Mouse (Mus musculus) intestine, embryonic 15.5 days (tissue): ENCODE results near the gene Tmem219. TPM values are rescaled to one million over a fixed set of nuclear protein-coding genes. Genes with fewer than 3 reads are reported as not detected.

Experiments used
- ATAC-seq: fragments of 200-750 bp; cut with Nextera tagmentation; 2 replicates; pipeline ENCODE4 v1.8.0; 2017; ENCODE audit warnings: moderate TSS enrichment, moderate library complexity
- H3K27ac ChIP-seq: fragments of 300-500 bp; sonication (generic); 2 replicates; pipeline ENCODE4 v1.5.1; 2015; ENCODE audit warnings: mild to moderate bottlenecking, inconsistent platforms
- H3K27me3 ChIP-seq: fragments of 300-500 bp; sonication (generic); replicated peaks from 2 replicates; pipeline ENCODE4 v1.6.1; 2015; ENCODE audit warnings: inconsistent platforms
- H3K36me3 ChIP-seq: fragments of 300-500 bp; sonication (generic); 2 replicates; pipeline ENCODE4 v1.6.1; 2015; ENCODE audit warnings: inconsistent platforms
- H3K4me1 ChIP-seq: fragments of 300-500 bp; sonication (generic); replicated peaks from 2 replicates; pipeline ENCODE4 v1.6.1; 2015; ENCODE audit warnings: inconsistent platforms
- H3K4me2 ChIP-seq: fragments of 300-500 bp; sonication (generic); replicated peaks from 2 replicates; pipeline ENCODE4 v1.6.1; 2015; ENCODE audit warnings: mild to moderate bottlenecking, inconsistent platforms
- H3K4me3 ChIP-seq: fragments of 300-500 bp; sonication (generic); replicated peaks from 2 replicates; pipeline ENCODE4 v1.5.1; 2015; ENCODE audit warnings: inconsistent platforms
- H3K9ac ChIP-seq: fragments of 300-500 bp; sonication (generic); 2 replicates; pipeline ENCODE4 v1.6.1; 2015; ENCODE audit warnings: inconsistent platforms
- H3K9me3 ChIP-seq: fragments of 300-500 bp; sonication (generic); 2 replicates; pipeline ENCODE4 v1.6.1; 2016; ENCODE audit warnings: inconsistent platforms
- WGBS: fragments of 180-500 bp; shearing (Covaris S2); methylation state at CpG from one replicate; pipeline ENCODE4 v1.1.7; 2015; 5-methylcytosine and 5-hydroxymethylcytosine counted together
- polyA plus RNA-seq: library from polyadenylated mRNA; unstranded; fragments of >200 nt; fragmentation: Nextera tagmentation; extraction: Ambion mirVana; gene quantifications from 2 replicates; pipeline ENCODE4 v1.2.1, GENCODE M21; 2015

The Tmem219 gene
- 27.8 and 33.3 TPM in 2 replicates for polyA plus RNA-seq

DNA sequence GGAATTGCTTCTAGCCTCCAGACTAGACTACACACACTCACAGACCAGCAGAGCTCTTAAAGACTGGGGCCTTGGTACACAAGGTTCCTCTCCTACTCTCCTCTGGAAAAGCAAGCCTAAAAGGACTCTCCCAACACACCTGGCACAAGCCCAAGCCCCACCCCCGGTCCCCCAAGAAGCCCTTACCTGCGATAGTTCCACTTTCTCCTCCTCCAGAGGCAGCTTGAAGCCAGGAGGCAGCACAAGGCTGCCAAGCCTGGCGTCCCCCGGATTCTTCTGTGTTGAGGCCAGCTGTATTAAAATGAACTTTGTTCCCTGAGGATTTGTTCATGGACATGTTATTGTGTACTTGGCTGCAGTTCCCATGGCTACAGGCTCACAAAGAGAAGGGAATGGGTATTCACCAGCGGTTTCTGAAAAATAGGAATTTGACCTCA, at the start of gene Tmem219:
Tmem219 (minus strand) TSS at position 294 of the 437 bp plus-strand sequence.
- Histone ChIP-seq H3K4me2 (peak within 1 kb of the TSS; percentile 28), H3K9ac (0 out of 2 replicates have a peak within 1 kb of the TSS, but pooled peaks have one; percentile 5), H3K36me3 (no peaks in the 10 kb centered on the region), H3K27me3 (no peaks in the 10 kb centered on the region), H3K4me1 (peaks cover 9% of the 10 kb centered on the region), H3K4me3 (no peak within 1 kb of the TSS), H3K27ac (peak within 1 kb of the TSS; percentile 48), H3K9me3 (no peaks in the 10 kb centered on the region)
- WGBS: 36% methylated on average over 5 of the region's 5 CpGs
- ATAC-seq: peak; percentile 93

DNA sequence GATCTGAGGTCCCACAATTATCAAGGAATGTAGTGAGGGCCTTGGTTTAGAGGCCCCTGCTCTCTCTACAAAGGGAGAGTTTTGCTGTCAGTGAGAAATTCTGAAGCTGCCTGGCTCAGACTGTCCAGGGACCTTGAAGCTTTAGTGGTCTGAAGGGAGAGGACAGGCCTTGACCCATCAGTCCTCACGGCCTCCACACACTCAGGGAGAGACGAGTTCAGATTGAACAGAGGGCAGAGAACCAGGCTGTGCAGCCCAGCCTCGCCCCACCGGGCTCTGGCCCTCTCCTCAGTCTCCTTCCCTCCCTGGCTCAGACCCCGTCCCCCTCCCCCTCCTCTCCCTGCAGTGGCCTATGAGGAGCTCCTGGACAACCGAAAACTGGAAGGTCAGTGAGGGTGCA, 44.6 kb upstream of the Tmem219 start:
- H3K27ac ChIP-seq: no peak overlapping the region
- no peak for ATAC-seq
- no peaks in the 10 kb centered on the region for H3K9me3 ChIP-seq
- peaks cover 6% of the 10 kb centered on the region for H3K27me3 ChIP-seq
- H3K4me3 ChIP-seq: no peak overlapping the region
- H3K4me1 ChIP-seq: no peaks in the 10 kb centered on the region
- no peaks in the 10 kb centered on the region for H3K36me3 ChIP-seq
- H3K4me2 ChIP-seq: no peak overlapping the region
- WGBS: 63% methylated on average over 6 of the region's 6 CpGs
- no peak overlapping the region for H3K9ac ChIP-seq

DNA sequence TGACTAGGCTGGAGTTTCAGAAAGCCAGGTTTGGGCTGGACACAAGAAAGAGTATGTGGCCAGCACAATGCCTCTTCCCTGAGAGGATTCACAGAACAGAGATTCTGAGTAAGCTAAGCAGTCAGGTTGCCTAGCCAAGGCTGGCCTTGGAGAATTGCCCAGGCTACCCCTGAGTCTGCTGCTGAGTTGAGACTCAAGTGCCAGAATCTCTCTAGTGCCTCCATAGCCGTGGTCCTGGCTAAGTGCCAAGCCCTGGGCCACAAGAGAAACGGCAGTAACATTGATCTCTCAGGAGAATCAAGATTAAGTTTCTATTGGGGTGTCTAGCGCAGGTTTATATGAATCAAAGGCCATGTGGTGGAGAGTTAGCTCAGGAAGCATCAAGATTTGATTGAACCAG, 42.9 kb upstream of the Tmem219 start:
- no peak overlapping the region for H3K4me2 ChIP-seq
- H3K4me3 ChIP-seq: no peak overlapping the region
- ATAC-seq: no peak
- H3K27me3 ChIP-seq: peaks cover 6% of the 10 kb centered on the region
- 51% methylated on average over 3 of the region's 3 CpGs for WGBS
- H3K4me1 ChIP-seq: no peaks in the 10 kb centered on the region
- no peaks in the 10 kb centered on the region for H3K36me3 ChIP-seq
- no peaks in the 10 kb centered on the region for H3K9me3 ChIP-seq
- no peak overlapping the region for H3K9ac ChIP-seq
- no peak overlapping the region for H3K27ac ChIP-seq

DNA sequence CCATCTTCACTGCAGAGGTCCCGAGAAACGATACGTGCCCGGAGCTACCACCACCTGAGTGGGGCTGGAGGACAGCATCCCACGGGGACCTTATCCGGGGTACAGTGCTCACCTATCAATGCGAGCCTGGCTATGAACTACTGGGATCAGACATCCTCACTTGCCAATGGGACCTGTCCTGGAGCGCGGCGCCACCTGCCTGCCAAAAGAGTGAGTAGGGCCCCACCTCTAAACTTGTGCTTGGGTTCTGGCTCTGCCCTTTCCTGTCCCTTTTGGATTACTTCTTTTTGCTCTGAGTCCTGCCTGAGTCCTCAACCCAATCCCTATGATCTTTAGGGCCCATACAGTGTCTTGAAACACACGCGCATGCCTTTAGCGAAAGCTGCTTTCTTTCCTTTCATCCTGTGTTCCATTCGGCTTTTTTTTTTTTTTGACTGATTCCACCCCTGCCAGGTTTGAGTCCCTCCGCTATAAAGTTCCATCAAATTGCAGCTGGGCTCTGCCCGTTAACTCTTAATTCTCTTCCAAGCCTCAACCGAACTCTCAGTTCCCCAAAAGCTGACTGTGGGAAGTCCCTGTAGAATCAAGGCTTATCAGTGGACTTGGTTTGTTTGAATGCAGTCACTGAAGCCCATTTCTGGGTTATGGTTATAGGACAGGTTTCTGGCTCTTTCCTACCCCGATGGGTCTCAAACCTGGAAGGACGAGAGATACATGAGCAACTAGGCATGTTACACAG, 41.0 kb upstream of the Tmem219 start:
- H3K27ac ChIP-seq: no peak overlapping the region
- H3K4me3 ChIP-seq: no peak overlapping the region
- peaks cover 6% of the 10 kb centered on the region for H3K27me3 ChIP-seq
- no peaks in the 10 kb centered on the region for H3K36me3 ChIP-seq
- 31% methylated on average over 19 of the region's 19 CpGs for WGBS
- H3K9ac ChIP-seq: no peak overlapping the region
- no peaks in the 10 kb centered on the region for H3K9me3 ChIP-seq
- peak; percentile 45; the same call in 1 of the 2 replicates for ATAC-seq
- H3K4me2 ChIP-seq: no peak overlapping the region; the same call in 1 of the 2 replicates
- no peaks in the 10 kb centered on the region for H3K4me1 ChIP-seq

DNA sequence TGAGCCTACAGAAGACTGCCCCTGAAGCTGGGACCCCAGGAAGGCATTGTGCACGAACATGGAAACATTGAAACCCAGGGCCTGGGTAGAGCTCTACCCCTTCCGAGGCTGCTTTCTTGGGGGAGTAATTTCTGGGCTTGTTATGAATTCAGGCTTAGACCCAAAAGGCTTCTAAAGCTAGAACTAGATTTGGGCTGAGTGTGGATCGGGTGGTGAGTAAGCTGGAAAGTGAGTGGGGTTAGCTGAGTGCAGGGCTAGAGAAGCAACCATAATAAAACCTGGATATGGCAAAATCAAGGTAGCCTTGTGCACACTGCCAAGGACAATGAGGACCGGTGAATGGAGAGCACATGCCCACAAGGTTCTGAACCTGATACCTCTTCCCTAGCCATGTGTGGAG, 39.2 kb upstream of the Tmem219 start:
- Histone ChIP-seq H3K4me2 (no peak overlapping the region), H3K36me3 (no peaks in the 10 kb centered on the region), H3K27ac (no peak overlapping the region), H3K4me1 (no peaks in the 10 kb centered on the region), H3K9ac (no peak overlapping the region), H3K27me3 (peaks cover 6% of the 10 kb centered on the region), H3K4me3 (no peak overlapping the region), H3K9me3 (no peaks in the 10 kb centered on the region)
- no peak for ATAC-seq
- WGBS: 88% methylated on average over 4 of the region's 4 CpGs

DNA sequence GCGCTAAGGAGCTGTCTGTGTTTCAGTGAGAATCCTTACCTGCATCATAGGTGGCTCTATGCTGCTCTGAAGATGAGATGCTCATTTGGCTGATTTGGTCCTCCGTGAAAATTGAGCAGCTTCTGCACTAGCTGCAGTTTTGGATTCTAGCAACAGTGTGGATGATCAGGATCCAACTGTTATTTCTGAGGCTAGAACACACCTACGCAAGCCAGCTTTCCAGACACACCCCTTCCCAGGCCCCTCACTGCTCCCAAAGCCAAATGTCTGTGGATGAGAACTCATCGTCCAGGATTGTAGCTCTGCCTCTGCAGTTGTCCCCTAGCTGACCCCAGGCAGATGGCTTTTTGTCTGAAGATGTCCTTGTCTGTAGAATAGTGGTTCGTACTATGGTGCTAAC, 38.4 kb upstream of the Tmem219 start:
- no peaks in the 10 kb centered on the region for H3K4me1 ChIP-seq
- H3K27me3 ChIP-seq: peaks cover 6% of the 10 kb centered on the region
- no peaks in the 10 kb centered on the region for H3K36me3 ChIP-seq
- no peak overlapping the region for H3K9ac ChIP-seq
- no peaks in the 10 kb centered on the region for H3K9me3 ChIP-seq
- 78% methylated on average over 5 of the region's 5 CpGs for WGBS
- H3K4me3 ChIP-seq: no peak overlapping the region
- ATAC-seq: no peak
- H3K4me2 ChIP-seq: no peak overlapping the region
- no peak overlapping the region for H3K27ac ChIP-seq

DNA sequence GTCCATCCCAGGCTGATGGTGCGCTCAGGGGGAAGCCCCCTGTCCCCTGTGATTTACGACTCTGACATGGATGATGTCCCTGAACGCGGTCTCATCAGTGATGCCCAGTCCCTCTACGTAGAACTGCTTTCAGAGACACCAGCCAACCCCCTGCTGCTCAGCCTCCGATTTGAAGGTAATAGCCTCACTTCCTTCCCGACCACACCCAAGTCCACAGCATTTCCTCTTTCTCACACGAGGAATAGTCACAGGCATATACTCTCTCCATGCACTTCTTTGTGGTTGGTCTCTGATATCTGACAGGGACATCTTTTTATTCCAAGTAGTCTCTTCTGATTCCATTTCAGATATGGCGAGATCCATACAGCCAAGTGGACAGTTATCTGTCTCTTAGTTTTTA, 37.1 kb upstream of the Tmem219 start:
- H3K27me3 ChIP-seq: peaks cover 6% of the 10 kb centered on the region
- H3K9me3 ChIP-seq: no peaks in the 10 kb centered on the region
- no peak overlapping the region for H3K4me3 ChIP-seq
- H3K9ac ChIP-seq: no peak overlapping the region
- H3K4me1 ChIP-seq: no peaks in the 10 kb centered on the region
- no peak overlapping the region for H3K27ac ChIP-seq
- H3K4me2 ChIP-seq: no peak overlapping the region
- 53% methylated on average over 9 of the region's 9 CpGs for WGBS
- ATAC-seq: no peak
- H3K36me3 ChIP-seq: no peaks in the 10 kb centered on the region

DNA sequence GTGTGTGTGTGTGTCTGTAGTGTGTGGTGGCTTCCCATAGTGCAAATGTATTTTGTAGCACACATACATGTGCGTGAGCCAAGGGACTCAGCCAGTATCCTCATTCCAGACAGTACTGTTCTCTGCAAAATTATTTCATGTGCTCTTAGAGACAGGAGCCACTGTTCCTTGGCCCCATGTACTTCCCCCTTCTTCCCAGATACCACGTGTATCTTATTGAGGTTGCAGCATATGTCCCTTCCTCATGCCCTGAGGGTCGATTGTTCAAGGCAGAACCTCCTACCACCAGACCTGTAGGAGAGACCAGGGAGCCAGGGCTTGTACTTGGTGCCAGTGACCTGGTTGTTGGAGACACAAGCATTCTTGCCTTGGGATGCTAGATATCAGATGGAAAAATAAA, 32.4 kb upstream of the Tmem219 start:
- ATAC-seq: no peak
- Histone ChIP-seq H3K4me1 (peaks cover 5% of the 10 kb centered on the region; the same call in 1 of the 2 replicates), H3K4me3 (no peak overlapping the region), H3K9me3 (no peaks in the 10 kb centered on the region), H3K27me3 (peaks cover 28% of the 10 kb centered on the region), H3K4me2 (no peak overlapping the region), H3K27ac (no peak overlapping the region), H3K9ac (no peak overlapping the region), H3K36me3 (no peaks in the 10 kb centered on the region)
- WGBS: 69% methylated on average over 3 of the region's 3 CpGs

DNA sequence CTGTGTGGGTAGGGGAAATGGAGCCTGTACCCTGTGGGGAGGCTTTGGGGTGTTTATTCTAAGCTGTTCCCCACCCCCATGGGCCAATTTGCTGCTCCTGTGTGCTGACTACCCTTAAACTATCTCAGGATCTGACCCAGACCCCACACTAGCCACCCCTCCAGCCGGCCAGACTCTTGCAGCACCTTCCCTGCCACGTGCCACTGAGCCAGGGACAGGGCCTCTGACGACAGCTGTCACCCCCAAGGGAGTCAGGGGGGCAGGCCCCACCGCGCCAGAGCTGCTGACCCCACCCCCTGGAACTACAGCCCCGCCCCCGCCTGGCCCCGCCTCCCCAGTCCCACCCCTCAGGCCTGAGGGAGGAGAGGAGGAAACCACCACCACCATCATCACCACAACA, 29.9 kb upstream of the Tmem219 start:
- Histone ChIP-seq H3K4me2 (no peak overlapping the region; the same call in 1 of the 2 replicates), H3K27me3 (peaks cover 31% of the 10 kb centered on the region), H3K9ac (no peak overlapping the region), H3K4me3 (no peak overlapping the region), H3K27ac (no peak overlapping the region), H3K4me1 (peaks cover 13% of the 10 kb centered on the region), H3K9me3 (no peaks in the 10 kb centered on the region), H3K36me3 (no peaks in the 10 kb centered on the region)
- no peak for ATAC-seq
- WGBS: 1% methylated on average over 8 of the region's 8 CpGs

DNA sequence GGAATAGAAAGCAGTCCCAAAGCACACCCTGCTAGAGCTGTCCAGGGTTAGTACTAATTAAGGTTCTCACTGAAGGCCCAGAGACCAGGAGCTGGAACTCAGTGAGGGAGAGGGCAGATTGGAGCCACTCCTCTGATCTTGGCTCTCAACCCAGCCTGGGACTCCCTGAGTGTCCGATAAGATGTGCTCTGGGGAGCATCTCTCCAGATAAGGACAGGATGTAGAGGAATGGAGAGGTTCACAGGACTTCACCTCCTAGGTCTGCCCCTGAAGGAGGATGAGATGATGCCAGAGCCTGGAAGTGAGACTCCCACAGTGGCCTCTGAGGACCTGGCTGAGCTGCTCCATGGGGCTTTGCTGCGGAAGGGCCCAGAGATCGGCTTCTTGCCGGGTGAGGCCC, 29.0 kb upstream of the Tmem219 start:
- Histone ChIP-seq H3K9me3 (no peaks in the 10 kb centered on the region), H3K9ac (no peak overlapping the region), H3K4me1 (peaks cover 13% of the 10 kb centered on the region), H3K27me3 (peaks cover 31% of the 10 kb centered on the region), H3K36me3 (no peaks in the 10 kb centered on the region), H3K4me2 (peak overlapping the region; percentile 24; the same call in 1 of the 2 replicates), H3K4me3 (no peak overlapping the region), H3K27ac (no peak overlapping the region)
- 23% methylated on average over 4 of the region's 4 CpGs for WGBS
- no peak for ATAC-seq

DNA sequence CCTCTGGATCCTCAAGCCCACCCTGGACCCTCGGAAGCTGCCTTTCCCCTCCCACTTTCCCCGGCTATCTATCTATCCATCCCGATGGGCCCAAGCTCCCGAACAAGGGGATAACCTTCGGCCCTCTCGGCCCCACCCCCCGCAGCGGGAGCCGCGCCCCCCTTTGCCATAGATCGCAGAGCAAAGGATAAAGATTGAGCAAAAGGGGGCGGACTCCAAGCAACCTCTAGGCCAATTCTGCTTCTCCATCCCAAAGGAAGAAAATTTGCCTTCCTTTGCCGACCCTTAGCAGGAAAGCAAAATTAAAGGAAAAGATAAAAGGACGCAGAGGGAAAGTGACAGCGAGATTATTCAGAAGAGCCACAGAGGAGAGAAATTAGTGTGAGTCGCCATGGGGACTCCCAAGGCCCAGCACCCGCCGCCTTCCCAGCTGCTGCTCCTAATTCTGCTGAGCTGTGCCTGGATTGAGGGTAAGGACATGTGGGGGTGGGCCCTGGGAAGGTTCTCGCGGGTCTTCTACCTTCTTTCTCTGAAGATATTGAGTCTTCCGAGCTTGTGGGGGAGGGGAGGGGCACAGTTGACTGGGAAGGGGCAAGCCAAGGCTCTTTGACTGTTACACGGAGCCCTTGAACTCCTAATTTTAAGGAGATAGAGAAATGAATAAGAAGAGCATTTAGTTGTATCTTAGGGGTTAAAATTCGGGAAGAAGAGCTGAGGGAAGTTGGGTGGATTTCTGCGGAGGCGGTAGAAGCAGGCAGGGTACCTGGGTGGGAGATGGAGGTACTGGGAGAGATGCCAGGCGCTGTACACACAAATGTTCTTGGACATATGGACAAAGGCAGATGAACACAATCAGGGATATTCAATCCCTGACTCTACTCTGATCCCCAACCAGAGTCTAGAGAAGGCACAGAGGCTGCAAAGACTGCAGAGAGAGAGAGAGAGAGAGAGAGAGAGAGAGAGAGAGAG, 28.2 kb upstream of the Tmem219 start:
- ATAC-seq: no peak
- peaks cover 31% of the 10 kb centered on the region for H3K27me3 ChIP-seq
- 8% methylated on average over 26 of the region's 26 CpGs for WGBS

More for the DNA sequence above, 28.2 kb upstream of the Tmem219 start:
- H3K4me3 ChIP-seq: peak overlapping the region; percentile 50
- H3K36me3 ChIP-seq: no peaks in the 10 kb centered on the region
- H3K9me3 ChIP-seq: no peaks in the 10 kb centered on the region
- H3K4me2 ChIP-seq: peak overlapping the region; percentile 100
- H3K27ac ChIP-seq: no peak overlapping the region
- no peak overlapping the region for H3K9ac ChIP-seq
- peaks cover 13% of the 10 kb centered on the region for H3K4me1 ChIP-seq
